In the genomic region with DNA sequence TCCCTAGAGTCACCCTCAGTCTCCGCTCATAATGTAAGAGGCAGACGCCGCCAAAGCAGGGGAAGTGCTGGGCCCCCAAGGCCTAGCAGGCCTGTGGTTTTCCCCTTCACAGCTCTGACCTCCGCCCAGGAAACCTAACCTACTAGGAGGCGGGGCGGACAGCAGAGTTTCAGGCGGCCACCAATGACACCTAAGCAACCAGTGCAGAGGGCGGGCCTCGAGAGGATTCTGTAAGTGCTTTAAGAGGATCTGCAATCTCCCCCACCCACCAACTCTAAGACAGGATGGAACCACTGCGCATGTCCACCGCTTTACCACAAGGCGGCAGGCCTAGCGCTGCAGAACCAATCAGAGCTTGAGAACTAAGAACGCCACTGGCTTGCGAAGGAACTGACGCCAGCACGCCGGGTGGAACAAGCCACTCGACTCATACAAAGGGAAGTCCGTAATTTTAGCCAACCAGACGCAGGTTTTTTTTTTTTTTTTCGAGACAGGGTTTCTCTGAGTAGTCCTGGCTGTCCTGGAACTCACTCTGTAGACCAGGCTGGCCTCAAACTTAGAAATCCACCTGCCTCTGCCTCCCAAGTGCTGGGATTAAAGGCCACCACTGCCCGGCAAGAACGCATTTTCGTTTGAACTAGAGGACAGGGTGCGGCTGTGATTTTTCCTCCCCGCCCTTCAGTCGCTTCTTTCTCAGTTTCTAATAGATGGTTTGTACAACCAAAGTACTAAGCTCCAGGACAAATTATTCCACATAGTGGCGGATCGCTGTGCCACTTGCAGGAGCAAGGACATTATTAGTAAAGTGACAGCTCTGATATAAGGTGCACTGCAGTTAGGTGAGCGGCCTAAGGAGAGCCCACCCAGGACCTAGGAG, we compare ENCODE assay signal across 8 mouse cellular contexts. TPM values are rescaled to one million over a fixed set of nuclear protein-coding genes. Genes with fewer than 3 reads are reported as not detected.
A peak's percentile ranks its signal among the peaks of the same experiment; 100 is the strongest.
DNase-seq lines count a peak whose midpoint lies in the region; ATAC-seq and TF ChIP-seq lines count a peak whose summit lies in the region.

No protein-coding gene starts in this region.

- peak overlapping the region; percentile 23 for H3K4me3 ChIP-seq in bone marrow, adult 2 months (replicated peaks; ENCODE audit: control insufficient read depth, low read depth, low read length)
- peak overlapping the region; percentile 28 for H3K4me3 ChIP-seq in embryonic facial prominence, embryonic 15.5 days (replicated peaks)
- peak overlapping the region; percentile 15; the same call in 1 of the 2 replicates for H3K4me3 ChIP-seq in limb, embryonic 14.5 days (replicated peaks; ENCODE audit: low read length)
- H3K4me3 ChIP-seq in midbrain, postnatal 0 days (ENCODE audit: low read depth, low read length): 0 out of 2 replicates have a peak overlapping the region, but pooled peaks have one; percentile 9

- H3K9ac ChIP-seq in embryonic facial prominence, embryonic 15.5 days: no peak overlapping the region
- H3K9ac ChIP-seq in limb, embryonic 14.5 days (ENCODE audit: low read depth, low read length, severe bottlenecking): 0 out of 2 replicates have a peak overlapping the region, but pooled peaks have one; percentile 31
- no peak overlapping the region for H3K9ac ChIP-seq in midbrain, postnatal 0 days (replicated peaks; ENCODE audit: low read length, poor library complexity, severe bottlenecking)

- H3K9me3 ChIP-seq in embryonic facial prominence, embryonic 15.5 days (replicated peaks): no peaks in the 10 kb centered on the region
- no peaks in the 10 kb centered on the region for H3K9me3 ChIP-seq in limb, embryonic 14.5 days (ENCODE audit: control insufficient read depth, low read length)
- no peaks in the 10 kb centered on the region for H3K9me3 ChIP-seq in midbrain, postnatal 0 days (ENCODE audit: low read length)

- H3K27ac ChIP-seq in bone marrow, adult 2 months (ENCODE audit: control insufficient read depth, insufficient read depth, low read depth, low read length, poor library complexity): peak overlapping the region; percentile 75
- peak overlapping the region; percentile 74 for H3K27ac ChIP-seq in embryonic facial prominence, embryonic 15.5 days (replicated peaks)
- H3K27ac ChIP-seq in limb, embryonic 14.5 days (replicated peaks; ENCODE audit: low read depth, low read length): peak overlapping the region; percentile 75
- H3K27ac ChIP-seq in midbrain, postnatal 0 days (ENCODE audit: low read depth, low read length): peak overlapping the region; percentile 71

- peak; percentile 97 for ATAC-seq in embryonic facial prominence, embryonic 15.5 days (ENCODE audit: insufficient number of reproducible peaks, low FRiP score, low TSS enrichment, low read depth)
- peak; percentile 96 for ATAC-seq in limb, embryonic 14.5 days (ENCODE audit: low FRiP score, low read depth)
- ATAC-seq in midbrain, postnatal 0 days (ENCODE audit: low FRiP score): peak; percentile 95

- H3K4me1 ChIP-seq in bone marrow, adult 2 months (ENCODE audit: control insufficient read depth, insufficient read depth, low read length): no peaks in the 10 kb centered on the region; the same call in 1 of the 2 replicates
- H3K4me1 ChIP-seq in embryonic facial prominence, embryonic 15.5 days: no peaks in the 10 kb centered on the region
- H3K4me1 ChIP-seq in limb, embryonic 14.5 days (ENCODE audit: control insufficient read depth, insufficient read depth, low read length): no peaks in the 10 kb centered on the region
- H3K4me1 ChIP-seq in midbrain, postnatal 0 days (ENCODE audit: insufficient read depth, low read length): no peaks in the 10 kb centered on the region

- DNase-seq in A20 (ENCODE audit: low read depth, low spot score): peak; percentile 96
- DNase-seq in heart, adult 8-10 months (ENCODE audit: low spot score): peak; percentile 90
- DNase-seq in kidney, adult 9 months: peak; percentile 96
- peak; percentile 95 for DNase-seq in limb, embryonic 14.5 days (ENCODE audit: low spot score)
- peak; percentile 96 for DNase-seq in midbrain, postnatal 0 days (ENCODE audit: low spot score)
- peak; percentile 87 to 88 for DNase-seq in spleen, postnatal 4 days (ENCODE audit: low spot score in 2 of 2)

- peak overlapping the region; percentile 40 for H3K4me2 ChIP-seq in embryonic facial prominence, embryonic 15.5 days (replicated peaks)
- H3K4me2 ChIP-seq in limb, embryonic 14.5 days (replicated peaks; ENCODE audit: low read depth, low read length, severe bottlenecking): peak overlapping the region; percentile 35
- H3K4me2 ChIP-seq in midbrain, postnatal 0 days (ENCODE audit: low read depth, low read length, poor library complexity, severe bottlenecking): peak overlapping the region; percentile 37

- peaks cover 8% of the 10 kb centered on the region; the same call in 1 of the 2 replicates for H3K36me3 ChIP-seq in embryonic facial prominence, embryonic 15.5 days
- H3K36me3 ChIP-seq in limb, embryonic 14.5 days (ENCODE audit: control insufficient read depth, insufficient read depth, low read length): peaks cover 21% of the 10 kb centered on the region
- H3K36me3 ChIP-seq in midbrain, postnatal 0 days (ENCODE audit: insufficient read depth, low read length): peaks cover 6% of the 10 kb centered on the region

- no peaks in the 10 kb centered on the region for H3K27me3 ChIP-seq in embryonic facial prominence, embryonic 15.5 days
- no peaks in the 10 kb centered on the region for H3K27me3 ChIP-seq in limb, embryonic 14.5 days (ENCODE audit: control insufficient read depth, insufficient read depth, low read length)
- H3K27me3 ChIP-seq in midbrain, postnatal 0 days (ENCODE audit: insufficient read depth, low read length): no peaks in the 10 kb centered on the region

- peak; percentile 78; the same call in 1 of the 2 replicates for TF ChIP-seq POLR2A in bone marrow, adult 2 months (IDR thresholded peaks at IDR 0.05; ENCODE audit: borderline replicate concordance, control insufficient read depth, low read depth, low read length)
- no peak for TF ChIP-seq POLR2A in limb, embryonic 14.5 days (IDR thresholded peaks at IDR 0.05; ENCODE audit: borderline replicate concordance, extremely low read depth, insufficient read depth, insufficient read length)

- peak; percentile 22; the same call in 1 of the 2 replicates for TF ChIP-seq CTCF in bone marrow, adult 2 months (IDR thresholded peaks at IDR 0.05; ENCODE audit: control insufficient read depth, insufficient read depth, low read length)
- TF ChIP-seq CTCF in midbrain, postnatal 0 days (IDR thresholded peaks at IDR 0.05): peak; percentile 76

- WGBS in bone marrow, adult 2 months: 21% methylated on average over 31 of the region's 31 CpGs
- WGBS in embryonic facial prominence, embryonic 15.5 days: 25% methylated on average over 31 of the region's 31 CpGs
- 30% methylated on average over 31 of the region's 31 CpGs for WGBS in limb, embryonic 14.5 days
- WGBS in midbrain, postnatal 0 days: 24% methylated on average over 31 of the region's 31 CpGs

RNA-seq across cellular contexts. Expression of gene Arhgap4, which starts 6.6 kb away (rescaled TPM):
- polyA plus RNA-seq in bone marrow, adult 2 months (2011; ENCODE audit: insufficient read depth, insufficient read length, low replicate concordance, missing spikeins): 53.5 and 163 TPM in 2 replicates
- 4.1 and 5.1 TPM in 2 replicates for polyA plus RNA-seq in embryonic facial prominence, embryonic 15.5 days (2015; fragmentation: Nextera tagmentation; extraction: Ambion mirVana)
- total RNA-seq in heart, adult 8-10 months (2022): 1 to 10 TPM in 2 of 4 experiments, under 1 TPM in 2; 0.47 to 2.9 (median 1.3) TPM
- polyA plus RNA-seq in limb, embryonic 14.5 days (2012; rRNA removed): 8.8 and 9.3 TPM in 2 replicates
- polyA plus RNA-seq in limb, embryonic 14.5 days (2014; fragmentation: Nextera tagmentation; extraction: Ambion mirVana): 2.7 and 3.7 TPM in 2 replicates
- 4.8 and 5.6 TPM in 2 replicates for total RNA-seq in midbrain, postnatal 0 days (2014; rRNA removed)
- 1.3 and 1.4 TPM in 2 replicates for polyA plus RNA-seq in midbrain, postnatal 0 days (2015; fragmentation: Nextera tagmentation; extraction: Ambion mirVana)

RNA-seq across cellular contexts. Expression of gene Naa10, which starts 6.7 kb away (rescaled TPM):
- polyA plus RNA-seq in bone marrow, adult 2 months (2011; ENCODE audit: insufficient read depth, insufficient read length, low replicate concordance, missing spikeins): 60.9 and 77.0 TPM in 2 replicates
- polyA plus RNA-seq in embryonic facial prominence, embryonic 15.5 days (2015; fragmentation: Nextera tagmentation; extraction: Ambion mirVana): 115 and 120 TPM in 2 replicates
- total RNA-seq in heart, adult 8-10 months (2022): 10 to 100 TPM; 46.4 to 59.7 (median 56.5) TPM
- polyA plus RNA-seq in limb, embryonic 14.5 days (2012; rRNA removed): 114 and 128 TPM in 2 replicates
- polyA plus RNA-seq in limb, embryonic 14.5 days (2014; fragmentation: Nextera tagmentation; extraction: Ambion mirVana): 112 and 117 TPM in 2 replicates
- 47.7 and 83.0 TPM in 2 replicates for total RNA-seq in midbrain, postnatal 0 days (2014; rRNA removed)
- 77.5 and 81.8 TPM in 2 replicates for polyA plus RNA-seq in midbrain, postnatal 0 days (2015; fragmentation: Nextera tagmentation; extraction: Ambion mirVana)

RNA-seq across cellular contexts. Expression of gene Renbp, which starts 15.6 kb away (rescaled TPM):
- polyA plus RNA-seq in bone marrow, adult 2 months (2011; ENCODE audit: insufficient read depth, insufficient read length, low replicate concordance, missing spikeins): 30.7 and 48.6 TPM in 2 replicates
- 33.1 and 42.3 TPM in 2 replicates for polyA plus RNA-seq in embryonic facial prominence, embryonic 15.5 days (2015; fragmentation: Nextera tagmentation; extraction: Ambion mirVana)
- total RNA-seq in heart, adult 8-10 months (2022): 1 to 10 TPM; 4.9 to 7.5 (median 6.1) TPM
- polyA plus RNA-seq in limb, embryonic 14.5 days (2012; rRNA removed): 29.6 and 33.7 TPM in 2 replicates
- 34.0 and 39.3 TPM in 2 replicates for polyA plus RNA-seq in limb, embryonic 14.5 days (2014; fragmentation: Nextera tagmentation; extraction: Ambion mirVana)
- 3.3 and 8.8 TPM in 2 replicates for total RNA-seq in midbrain, postnatal 0 days (2014; rRNA removed)
- polyA plus RNA-seq in midbrain, postnatal 0 days (2015; fragmentation: Nextera tagmentation; extraction: Ambion mirVana): 10.3 and 12.5 TPM in 2 replicates

RNA-seq across cellular contexts. Expression of gene L1cam, which starts 19.2 kb away (rescaled TPM):
- 3.6 and 12.7 TPM in 2 replicates for polyA plus RNA-seq in bone marrow, adult 2 months (2011; ENCODE audit: insufficient read depth, insufficient read length, low replicate concordance, missing spikeins)
- polyA plus RNA-seq in embryonic facial prominence, embryonic 15.5 days (2015; fragmentation: Nextera tagmentation; extraction: Ambion mirVana): 4.4 and 7.2 TPM in 2 replicates
- total RNA-seq in heart, adult 8-10 months (2022): 1 to 10 TPM; 3.3 to 5.3 (median 4.2) TPM
- polyA plus RNA-seq in limb, embryonic 14.5 days (2012; rRNA removed): 7.8 and 8.6 TPM in 2 replicates
- polyA plus RNA-seq in limb, embryonic 14.5 days (2014; fragmentation: Nextera tagmentation; extraction: Ambion mirVana): 2.9 and 4.6 TPM in 2 replicates
- 292 and 296 TPM in 2 replicates for total RNA-seq in midbrain, postnatal 0 days (2014; rRNA removed)
- 113 and 116 TPM in 2 replicates for polyA plus RNA-seq in midbrain, postnatal 0 days (2015; fragmentation: Nextera tagmentation; extraction: Ambion mirVana)

RNA-seq across cellular contexts. Expression of gene Avpr2, which starts 23.2 kb away (rescaled TPM):
- not detected in 2 replicates for polyA plus RNA-seq in bone marrow, adult 2 months (2011; ENCODE audit: insufficient read depth, insufficient read length, low replicate concordance, missing spikeins)
- 0.11 and 0.16 TPM in 2 replicates for polyA plus RNA-seq in embryonic facial prominence, embryonic 15.5 days (2015; fragmentation: Nextera tagmentation; extraction: Ambion mirVana)
- total RNA-seq in heart, adult 8-10 months (2022): not detected
- 0.03 TPM in 1 of 2 replicates, not detected in the other for polyA plus RNA-seq in limb, embryonic 14.5 days (2012; rRNA removed)
- polyA plus RNA-seq in limb, embryonic 14.5 days (2014; fragmentation: Nextera tagmentation; extraction: Ambion mirVana): 0.10 TPM in 1 of 2 replicates, not detected in the other
- total RNA-seq in midbrain, postnatal 0 days (2014; rRNA removed): not detected in 2 replicates
- polyA plus RNA-seq in midbrain, postnatal 0 days (2015; fragmentation: Nextera tagmentation; extraction: Ambion mirVana): 0.06 TPM in 1 of 2 replicates, not detected in the other

Comparison
In these comparisons a context has a peak if more than half of its experiments do, and no peak if none do; other contexts are left out.
1. Peak in every context shown above with its lines: DNase-seq, ATAC-seq, H3K4me3 ChIP-seq and H3K27ac ChIP-seq.